Mouse (Mus musculus): ENCODE measurements at regions not wholly inside any gene's neighbourhood (a gene's known extent, or its start where the extent isn't known, plus 50 kb on each side); places are given as distances from the start of the nearest gene placed in this dataset.
A peak's percentile ranks its signal among the peaks of the same experiment; 100 is the strongest.

- Histone ChIP-seq H3K4me1 (ENCODE audit: insufficient read depth) (no peaks in the 10 kb centered on the region), H3K9ac (peak overlapping the region; percentile 40), H3K27ac (ENCODE audit: low read depth, low read length) (peak overlapping the region; percentile 62; the same call in 1 of the 2 replicates), H3K9me3 (ENCODE audit: low read length) (no peaks in the 10 kb centered on the region), H3K4me2 (ENCODE audit: low read depth) (peak overlapping the region; percentile 24), H3K4me3 (ENCODE audit: low read depth, low read length) (peak overlapping the region; percentile 33), H3K27me3 (ENCODE audit: insufficient read depth, low read length) (no peaks in the 10 kb centered on the region), H3K36me3 (ENCODE audit: insufficient read depth) (no peaks in the 10 kb centered on the region)
- WGBS: 20% methylated on average over 5 of the region's 5 CpGs
- no peak for TF ChIP-seq CTCF (IDR thresholded peaks at IDR 0.05; ENCODE audit: low read depth)
- DNase-seq (peak; percentile 55), ATAC-seq (no peak)
Observed at GRCm38 (mm10) chr16:77502916-77503315, 99.0 kb downstream of the Gm11146 start.

- peak overlapping the region; percentile 44 for H3K4me3 ChIP-seq (ENCODE audit: low read depth, low read length)
- H3K9me3 ChIP-seq (ENCODE audit: low read length): no peaks in the 10 kb centered on the region
- TF ChIP-seq CTCF (IDR thresholded peaks at IDR 0.05; ENCODE audit: low read depth): no peak
- WGBS: 24% methylated on average over 3 of the region's 3 CpGs
- H3K4me1 ChIP-seq (ENCODE audit: insufficient read depth): no peaks in the 10 kb centered on the region
- DNase-seq: peak; percentile 71
- peak overlapping the region; percentile 54 for H3K9ac ChIP-seq
- H3K4me2 ChIP-seq (ENCODE audit: low read depth): peak overlapping the region; percentile 33
- ATAC-seq: no peak
- no peaks in the 10 kb centered on the region for H3K27me3 ChIP-seq (ENCODE audit: insufficient read depth, low read length)
- no peaks in the 10 kb centered on the region for H3K36me3 ChIP-seq (ENCODE audit: insufficient read depth)
- peak overlapping the region; percentile 66 for H3K27ac ChIP-seq (ENCODE audit: low read depth, low read length)
Observed at GRCm38 (mm10) chr16:77502026-77502425, 99.9 kb downstream of the Gm11146 start.

GRCm38 (mm10) chr16:77500981-77501380, 100.9 kb downstream of the Gm11146 start:
- H3K27ac ChIP-seq (ENCODE audit: low read depth, low read length): peak overlapping the region; percentile 93
- H3K9me3 ChIP-seq (ENCODE audit: low read length): no peaks in the 10 kb centered on the region
- peak; percentile 79 for DNase-seq
- H3K36me3 ChIP-seq (ENCODE audit: insufficient read depth): no peaks in the 10 kb centered on the region
- peak overlapping the region; percentile 44 for H3K4me3 ChIP-seq (ENCODE audit: low read depth, low read length)
- peak overlapping the region; percentile 48 for H3K9ac ChIP-seq
- ATAC-seq: no peak
- TF ChIP-seq CTCF (IDR thresholded peaks at IDR 0.05; ENCODE audit: low read depth): no peak
- H3K4me2 ChIP-seq (ENCODE audit: low read depth): peak overlapping the region; percentile 48
- H3K4me1 ChIP-seq (ENCODE audit: insufficient read depth): no peaks in the 10 kb centered on the region
- H3K27me3 ChIP-seq (ENCODE audit: insufficient read depth, low read length): no peaks in the 10 kb centered on the region
- 15% methylated on average over 4 of the region's 4 CpGs for WGBS

DNA sequence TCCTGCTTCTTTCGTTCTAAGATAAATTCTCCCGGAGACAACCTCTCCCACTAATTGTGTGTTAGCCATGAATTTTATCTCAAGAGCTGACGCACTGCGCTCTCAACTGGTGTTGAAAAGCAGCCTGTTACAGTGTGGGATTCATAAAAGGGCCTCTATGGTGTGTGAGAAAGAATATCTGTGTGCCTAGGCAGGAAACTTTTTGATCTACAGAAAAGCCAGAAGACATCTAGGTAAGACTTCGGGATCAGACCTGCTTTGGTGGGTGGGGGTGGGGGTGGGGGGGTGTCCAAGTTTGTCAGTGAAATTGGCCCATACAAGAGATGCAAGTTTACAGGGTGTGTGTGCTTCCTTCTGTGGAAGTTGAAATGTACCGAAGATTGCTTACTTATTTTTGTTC, 101.5 kb downstream of the Gm11146 start:
- TF ChIP-seq CTCF (IDR thresholded peaks at IDR 0.05; ENCODE audit: low read depth): no peak
- WGBS: 7% methylated on average over 6 of the region's 6 CpGs
- peak overlapping the region; percentile 48 for H3K9ac ChIP-seq
- peak overlapping the region; percentile 93 for H3K27ac ChIP-seq (ENCODE audit: low read depth, low read length)
- H3K36me3 ChIP-seq (ENCODE audit: insufficient read depth): no peaks in the 10 kb centered on the region
- H3K4me2 ChIP-seq (ENCODE audit: low read depth): peak overlapping the region; percentile 48
- H3K4me3 ChIP-seq (ENCODE audit: low read depth, low read length): peak overlapping the region; percentile 44
- H3K4me1 ChIP-seq (ENCODE audit: insufficient read depth): no peaks in the 10 kb centered on the region
- peak; percentile 78 for DNase-seq
- no peaks in the 10 kb centered on the region for H3K27me3 ChIP-seq (ENCODE audit: insufficient read depth, low read length)
- peak; percentile 80 for ATAC-seq
- no peaks in the 10 kb centered on the region for H3K9me3 ChIP-seq (ENCODE audit: low read length)

DNA sequence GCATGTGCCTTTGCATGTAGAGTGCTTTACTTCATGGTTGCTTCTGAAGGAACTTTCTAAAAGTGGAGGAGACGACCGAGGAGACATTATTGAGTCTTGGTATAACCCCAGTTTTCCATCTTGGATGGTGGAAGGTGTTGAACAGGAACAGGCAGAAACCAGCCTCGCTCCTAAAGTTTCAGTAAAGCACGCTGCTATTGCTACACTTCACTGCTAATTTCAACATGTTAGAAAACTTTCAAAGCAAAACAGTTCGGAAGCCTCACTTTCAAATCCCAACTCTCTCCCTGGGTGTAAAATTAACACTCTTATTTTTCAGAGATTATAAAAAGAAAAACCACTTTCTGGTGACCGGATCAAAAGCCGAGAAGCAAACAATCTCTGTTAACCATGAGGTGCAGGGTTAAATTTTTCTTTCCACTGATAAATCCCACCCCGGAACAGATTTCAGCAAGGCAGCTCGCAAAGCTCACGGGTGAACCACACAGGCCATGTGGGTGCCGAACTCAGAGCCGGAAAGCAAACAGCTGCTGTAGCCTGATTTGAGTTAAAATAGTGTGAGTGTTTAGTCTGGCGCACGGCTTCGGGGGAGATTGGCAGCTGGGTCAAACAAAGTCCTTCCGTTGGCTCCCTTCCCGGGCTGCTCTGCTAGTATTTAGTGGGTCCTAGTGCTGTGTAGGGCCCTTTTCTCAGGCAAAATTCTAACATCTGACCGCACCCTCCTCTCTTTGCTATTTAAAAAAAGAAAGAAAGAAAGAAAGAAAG, 102.2 kb downstream of the Gm11146 start:
- no peaks in the 10 kb centered on the region for H3K36me3 ChIP-seq (ENCODE audit: insufficient read depth)
- TF ChIP-seq CTCF (IDR thresholded peaks at IDR 0.05; ENCODE audit: low read depth): no peak
- H3K4me2 ChIP-seq (ENCODE audit: low read depth): peak overlapping the region; percentile 48
- ATAC-seq: peak; percentile 91
- H3K4me1 ChIP-seq (ENCODE audit: insufficient read depth): no peaks in the 10 kb centered on the region
- H3K27ac ChIP-seq (ENCODE audit: low read depth, low read length): peak overlapping the region; percentile 93
- H3K27me3 ChIP-seq (ENCODE audit: insufficient read depth, low read length): no peaks in the 10 kb centered on the region
- H3K9ac ChIP-seq: peak overlapping the region; percentile 48
- WGBS: 16% methylated on average over 18 of the region's 18 CpGs
- H3K4me3 ChIP-seq (ENCODE audit: low read depth, low read length): peak overlapping the region; percentile 44
- H3K9me3 ChIP-seq (ENCODE audit: low read length): no peaks in the 10 kb centered on the region
- peak; percentile 92 for DNase-seq

DNA sequence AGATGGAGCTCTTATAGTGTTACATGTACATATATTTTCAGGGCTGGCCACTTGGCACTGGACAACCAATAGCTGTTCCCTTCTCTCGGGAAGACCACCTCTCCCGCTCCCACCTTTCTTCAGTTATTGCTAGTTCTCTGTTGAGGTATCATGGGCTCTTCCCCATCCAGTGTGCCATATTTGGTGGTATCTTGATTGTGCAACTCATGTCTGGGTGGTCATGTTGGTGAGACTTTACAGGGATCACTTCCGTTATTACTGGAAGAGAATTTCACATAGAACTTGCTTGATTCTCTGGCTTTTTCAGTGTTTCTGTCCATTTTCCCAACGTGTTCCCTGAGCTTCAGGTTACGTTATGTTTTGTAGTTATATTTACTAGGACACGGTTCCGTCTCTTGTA, 106.6 kb downstream of the Gm11146 start:
- Histone ChIP-seq H3K9ac (no peak overlapping the region), H3K4me3 (ENCODE audit: low read depth, low read length) (no peak overlapping the region), H3K4me2 (ENCODE audit: low read depth) (no peak overlapping the region), H3K36me3 (ENCODE audit: insufficient read depth) (no peaks in the 10 kb centered on the region), H3K4me1 (ENCODE audit: insufficient read depth) (no peaks in the 10 kb centered on the region), H3K27ac (ENCODE audit: low read depth, low read length) (no peak overlapping the region), H3K27me3 (ENCODE audit: insufficient read depth, low read length) (no peaks in the 10 kb centered on the region), H3K9me3 (ENCODE audit: low read length) (no peaks in the 10 kb centered on the region)
- ATAC-seq: no peak
- WGBS: 96% methylated on average over 7 of the region's 7 CpGs
- no peak for DNase-seq
- TF ChIP-seq CTCF (IDR thresholded peaks at IDR 0.05; ENCODE audit: low read depth): no peak

DNA sequence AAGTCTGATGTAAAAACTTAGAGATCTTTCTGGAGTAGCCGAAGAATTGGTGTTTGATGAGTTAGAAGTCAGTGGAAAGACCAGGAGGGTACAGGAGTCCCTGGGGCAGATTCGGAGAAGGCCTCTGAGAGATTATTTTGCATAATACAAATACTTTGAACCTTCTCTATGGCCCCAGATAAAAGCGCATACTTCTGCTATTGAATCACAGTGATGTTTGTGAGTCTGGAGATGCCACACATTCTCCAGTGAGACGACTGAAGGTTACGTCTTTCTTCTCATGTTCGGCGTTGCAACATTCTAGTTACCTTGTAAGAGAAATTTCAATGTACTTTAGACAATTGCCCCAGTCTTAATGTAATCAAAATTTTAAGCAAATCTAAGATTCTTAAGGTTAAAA, 107.9 kb downstream of the Gm11146 start:
- H3K36me3 ChIP-seq (ENCODE audit: insufficient read depth): no peaks in the 10 kb centered on the region
- H3K27ac ChIP-seq (ENCODE audit: low read depth, low read length): no peak overlapping the region
- no peak for TF ChIP-seq CTCF (IDR thresholded peaks at IDR 0.05; ENCODE audit: low read depth)
- no peak for DNase-seq
- WGBS: 79% methylated on average over 7 of the region's 7 CpGs
- no peaks in the 10 kb centered on the region for H3K9me3 ChIP-seq (ENCODE audit: low read length)
- H3K4me3 ChIP-seq (ENCODE audit: low read depth, low read length): no peak overlapping the region
- H3K4me1 ChIP-seq (ENCODE audit: insufficient read depth): no peaks in the 10 kb centered on the region
- no peaks in the 10 kb centered on the region for H3K27me3 ChIP-seq (ENCODE audit: insufficient read depth, low read length)
- no peak overlapping the region for H3K9ac ChIP-seq
- H3K4me2 ChIP-seq (ENCODE audit: low read depth): no peak overlapping the region
- no peak for ATAC-seq

Measured in forebrain, postnatal 0 days (tissue).